Mouse (Mus musculus): ENCODE data around the gene Map7d3.

DNA sequence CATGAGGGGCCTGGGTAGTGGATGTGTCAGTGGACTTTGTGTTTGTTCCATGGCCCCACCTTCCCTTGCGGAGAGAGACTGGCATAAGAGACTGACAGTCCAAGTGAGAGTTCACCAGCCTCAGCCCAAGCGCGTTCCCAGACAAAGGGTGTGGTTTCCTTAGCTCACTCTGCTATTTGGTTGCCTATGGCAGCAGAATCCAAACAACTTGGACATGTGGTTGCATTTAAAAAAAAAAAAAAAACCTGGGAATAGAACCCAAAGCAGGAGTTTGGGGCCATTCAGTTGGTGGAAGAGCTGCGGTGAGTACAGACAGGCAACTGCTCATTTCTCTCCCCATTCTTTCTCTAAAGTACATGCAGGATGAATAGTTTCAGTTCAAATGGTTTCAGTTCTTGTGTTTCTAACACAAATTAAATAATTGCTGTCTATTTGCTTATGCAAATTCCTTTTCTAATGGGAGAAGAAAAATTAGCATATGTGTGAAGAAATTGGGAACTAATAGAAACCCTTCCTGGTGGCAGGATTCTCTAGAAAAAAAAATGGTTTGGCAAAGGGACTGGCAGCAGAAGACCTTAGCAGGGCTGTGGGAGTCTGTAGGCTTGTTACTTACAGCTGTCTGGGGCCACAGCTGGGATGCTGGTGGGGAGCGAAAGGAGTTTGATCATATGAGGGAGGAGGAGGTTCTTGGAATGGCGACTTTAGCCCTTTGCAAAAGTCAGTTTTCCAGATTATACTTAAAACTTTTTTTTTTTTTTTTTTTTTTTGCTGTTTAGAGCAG lies 35.7 kb downstream of the Map7d3 start:
- no peak for TF ChIP-seq POLR2A (IDR thresholded peaks at IDR 0.05; ENCODE audit: low read depth, low read length)
- no peak for TF ChIP-seq CTCF (conservative IDR thresholded peaks at IDR 0.05; ENCODE audit: insufficient read depth, insufficient read length, low read depth, low read length)

All from kidney, adult 2 months (tissue).